Mouse (Mus musculus) kidney, postnatal 36 days (tissue): Measurements from ENCODE around the gene Oas1a.
A peak's percentile ranks its signal among the peaks of the same experiment; 100 is the strongest.
"Not testable (repeated sequence)": the region's sequence is repeated elsewhere in the genome, so short reads cannot be mapped to it uniquely, and the experiment has no call there.

Experiments
- DNase-seq, 2 experiments: peaks; one replicate each; pipeline ENCODE4 v3.0.0; 2021 to 2022; ENCODE audit warnings: mixed read lengths in 2 of 2

Oas1a gene

DNA sequence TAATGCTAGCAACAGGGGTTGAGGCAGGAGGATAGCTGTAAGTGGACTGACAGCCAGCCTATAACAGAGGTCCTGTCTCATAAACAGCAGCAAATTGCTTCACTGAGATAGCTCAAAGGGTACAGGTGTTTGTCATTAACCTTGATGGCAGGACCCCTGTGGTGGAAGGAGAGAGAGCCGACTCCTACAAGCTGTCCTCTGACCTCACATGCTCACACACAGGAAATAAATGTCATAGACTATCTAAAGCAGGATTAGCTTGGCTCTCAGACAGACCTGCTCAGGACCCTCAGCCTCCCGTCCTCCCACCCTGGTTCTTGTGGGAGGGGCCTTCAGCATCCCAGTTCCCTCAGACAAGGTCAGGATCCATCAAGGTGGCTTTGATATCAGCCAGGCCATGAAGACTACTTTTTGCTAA lies 15.1 kb downstream of the Oas1a start:
- DNase-seq, result no peak

GRCm38 (mm10) chr5:120891566-120892242 lies 15.6 kb downstream of the Oas1a start:
- DNase-seq, result peak; percentile 14 to 20

GRCm38 (mm10) chr5:120890991-120891390 lies 16.3 kb downstream of the Oas1a start:
- no peak for DNase-seq

DNA sequence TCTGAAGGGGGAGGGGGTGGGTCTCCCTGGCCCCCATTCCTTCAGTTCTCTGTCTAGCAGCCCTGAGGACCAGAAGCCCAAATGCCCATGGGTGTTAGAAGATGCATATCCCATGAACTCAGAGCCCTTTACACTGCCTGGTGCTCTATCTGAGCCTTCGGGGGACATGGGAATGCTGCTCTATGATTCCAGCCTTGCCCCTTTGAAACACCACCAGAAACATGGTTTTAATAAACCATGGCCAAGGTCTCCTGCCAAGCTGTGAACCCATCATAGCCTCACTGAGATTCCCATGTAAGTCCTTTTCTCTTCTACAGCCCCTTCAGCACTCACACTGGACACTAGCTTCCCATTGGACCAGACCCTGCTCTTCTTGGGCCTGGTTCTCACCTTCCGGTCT lies 17.3 kb downstream of the Oas1a start:
- no peak for DNase-seq

GRCm38 (mm10) chr5:120888294-120888815 lies 19.0 kb downstream of the Oas1a start:
- DNase-seq, result not testable (repeated sequence)

DNA sequence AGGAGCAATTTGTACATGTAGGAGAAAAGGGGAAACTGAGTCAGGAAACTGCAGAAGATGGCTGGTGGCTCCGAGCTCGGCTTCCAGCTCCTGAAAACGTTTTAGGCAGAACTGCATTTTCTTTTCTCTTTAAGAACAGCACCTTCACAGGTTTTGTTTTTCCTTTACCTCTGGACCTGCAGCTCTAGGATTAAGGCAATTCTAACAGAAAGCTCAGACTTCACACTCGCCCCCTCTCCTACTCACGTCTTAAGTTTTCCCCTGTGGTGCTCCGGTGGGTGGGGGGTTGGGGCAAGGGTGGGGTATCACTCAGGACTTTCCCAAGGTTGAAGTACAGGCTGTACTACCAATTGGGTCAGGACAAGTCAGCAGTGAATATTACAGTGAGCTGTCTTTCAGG lies 19.5 kb downstream of the Oas1a start:
- DNase-seq, result no peak

GRCm38 (mm10) chr5:120887413-120887812 lies 19.9 kb downstream of the Oas1a start, which contains the start of gene Oas1g:
Gene Oas1g (minus strand): TSS chr5:120887613.
- peak in 1 of 2 experiments; percentile 8 for DNase-seq

DNA sequence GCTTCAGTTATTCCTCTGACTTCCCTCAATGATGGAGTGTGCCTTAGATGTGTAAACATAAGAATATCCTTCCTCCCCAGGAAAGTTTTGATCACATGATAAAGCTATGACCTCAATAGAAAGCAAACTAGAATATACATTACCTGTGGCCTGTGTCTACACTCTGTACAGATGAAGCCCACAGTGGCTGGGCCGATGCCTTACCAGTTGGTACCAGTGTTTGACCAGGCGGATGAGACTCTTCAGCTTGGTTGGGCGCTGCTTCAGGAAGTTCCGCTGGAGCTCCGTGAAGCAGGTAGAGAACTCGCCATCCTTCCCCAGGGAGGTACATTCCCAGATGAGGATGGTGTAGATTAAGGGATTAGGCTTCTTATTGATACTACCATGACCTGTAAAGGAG lies 25.6 kb downstream of the Oas1a start:
- not testable (repeated sequence) for DNase-seq

GRCm38 (mm10) chr5:120878803-120879202 lies 28.5 kb downstream of the Oas1a start:
- not testable (repeated sequence) for DNase-seq

DNA sequence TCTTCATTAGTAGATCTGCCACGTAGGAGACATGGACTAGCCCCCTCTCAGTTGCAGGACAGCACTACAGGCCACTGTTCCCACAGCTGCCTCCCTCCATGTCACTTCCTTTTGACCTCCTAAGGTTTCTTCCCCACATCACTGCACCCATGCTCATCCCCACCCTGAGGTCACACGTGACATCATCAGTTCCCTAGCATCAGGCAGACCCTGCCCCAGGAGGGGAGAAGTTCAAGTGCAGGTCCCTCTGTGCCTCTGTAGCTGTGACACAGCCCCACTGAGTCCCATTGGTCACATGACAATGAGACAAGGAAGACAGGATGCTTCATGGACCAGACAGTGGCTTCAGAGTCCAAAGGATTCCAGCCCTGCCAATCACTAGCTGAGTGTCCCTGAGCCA lies 29.9 kb downstream of the Oas1a start:
- not testable (repeated sequence) for DNase-seq

DNA sequence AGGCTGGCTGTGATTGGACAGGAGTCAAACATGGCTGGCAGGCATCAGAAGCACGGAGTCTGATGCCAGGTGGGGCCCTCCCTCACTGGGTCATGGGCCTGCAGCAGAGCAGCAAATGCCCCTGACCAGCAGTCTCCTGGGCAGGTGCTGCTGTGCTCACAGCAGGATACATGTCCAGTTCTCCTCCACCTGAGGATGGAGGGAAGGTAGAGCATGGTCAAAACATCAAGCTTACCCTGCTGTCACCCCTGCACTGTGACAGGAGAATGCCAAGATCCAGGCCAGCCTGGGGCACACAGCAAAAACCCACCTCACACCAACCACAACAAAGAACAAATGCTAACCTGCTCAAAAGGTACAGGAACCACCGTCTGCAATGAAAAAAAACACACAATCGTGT lies 30.5 kb downstream of the Oas1a start:
- not testable (repeated sequence) for DNase-seq

DNA sequence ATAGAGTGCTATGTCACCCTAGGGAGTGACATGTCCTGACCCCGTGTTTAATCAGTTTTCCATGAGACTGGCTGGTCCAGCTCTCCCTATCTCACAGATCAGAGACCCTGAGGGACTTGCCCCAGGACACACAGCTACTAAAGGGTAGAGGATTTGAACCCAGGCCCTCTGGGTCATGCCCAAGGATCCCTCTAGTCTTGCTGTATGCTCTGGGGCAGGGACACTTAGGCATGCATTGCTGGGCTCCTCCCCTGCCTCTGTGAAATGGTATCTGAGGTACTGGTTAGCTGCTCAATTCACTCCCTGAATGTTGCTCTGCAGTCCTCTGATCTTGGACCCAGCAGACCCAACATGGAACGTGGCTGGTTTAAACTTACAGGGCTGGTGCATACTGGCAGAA lies 35.9 kb downstream of the Oas1a start:
- DNase-seq, result no peak

DNA sequence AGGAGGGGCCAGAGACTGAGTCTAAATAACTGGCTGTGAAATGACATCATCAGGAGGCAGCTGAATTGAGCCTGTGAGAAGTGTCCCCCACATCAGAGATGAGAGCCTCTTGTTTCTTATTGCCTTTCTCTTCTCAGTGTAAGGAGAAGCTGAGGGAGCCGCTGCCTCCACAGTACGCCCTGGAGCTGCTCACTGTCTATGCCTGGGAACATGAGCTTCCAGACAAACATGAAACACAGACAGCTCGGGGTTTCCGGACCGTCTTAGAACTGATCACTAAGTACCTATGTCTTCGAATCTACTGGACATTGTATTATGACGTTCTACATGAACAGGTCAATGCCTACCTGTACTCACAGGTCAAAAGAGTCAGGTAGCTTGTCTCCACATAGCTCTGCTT lies 36.5 kb downstream of the Oas1a start:
- no peak for DNase-seq

DNA sequence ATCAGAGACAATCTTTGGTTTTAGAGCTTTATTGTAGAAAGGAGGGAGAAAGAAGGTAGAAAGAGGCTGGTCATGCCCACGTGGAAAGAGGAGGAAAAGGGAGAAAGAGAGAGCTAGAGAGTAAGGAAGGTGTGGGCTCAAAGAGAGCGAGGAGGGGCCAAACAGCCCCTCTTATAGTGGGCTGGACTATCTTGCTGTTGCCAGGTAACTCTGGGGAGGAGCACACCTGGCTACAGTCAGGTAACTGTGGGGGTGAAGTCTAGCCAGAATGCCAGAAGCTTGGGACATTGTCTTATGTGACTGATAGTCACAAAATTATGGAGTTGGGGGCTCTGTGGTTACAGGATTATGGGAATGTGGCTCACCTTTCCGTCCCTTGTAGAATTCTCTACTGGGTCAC lies 37.2 kb downstream of the Oas1a start:
- no peak for DNase-seq

GRCm38 (mm10) chr5:120869436-120870015 lies 37.8 kb downstream of the Oas1a start:
- no peak for DNase-seq

DNA sequence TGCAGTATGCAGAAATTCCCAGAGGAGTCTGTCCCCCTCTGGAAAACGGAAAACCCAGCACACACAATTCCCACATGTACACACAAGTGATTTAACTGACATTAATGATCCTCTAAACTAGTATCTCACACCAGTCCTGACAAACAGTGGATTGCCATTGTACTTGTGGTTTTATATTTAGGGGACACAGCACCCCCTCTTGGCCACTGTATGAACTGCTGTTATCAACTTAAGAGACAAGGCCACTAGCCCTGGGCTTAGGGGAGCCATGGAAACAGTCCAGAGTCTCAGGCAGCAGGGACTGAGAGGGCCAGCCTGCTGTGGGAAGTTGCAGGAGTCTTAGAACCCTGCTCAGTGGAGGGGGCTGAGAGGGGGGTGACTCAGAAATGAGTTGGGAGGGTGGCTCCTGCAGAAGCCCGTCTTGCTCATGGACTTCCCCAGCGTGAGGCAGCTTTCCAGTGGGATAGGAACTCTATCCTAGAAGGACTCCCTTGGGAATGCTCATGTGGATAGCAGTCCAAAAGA lies 41.9 kb downstream of the Oas1a start:
- DNase-seq, result peak in 1 of 2 experiments; percentile 21

- no peak for DNase-seq
Observed at GRCm38 (mm10) chr5:120861121-120861520, 46.2 kb downstream of the Oas1a start, which contains the start of gene Oas1h. Gene Oas1h (plus strand): TSS chr5:120861421.

GRCm38 (mm10) chr5:120859241-120859640 lies 48.1 kb downstream of the Oas1a start:
- DNase-seq, result no peak

- peak; percentile 31 to 59 for DNase-seq
Observed at GRCm38 (mm10) chr5:120849601-120850136, 57.7 kb downstream of the Oas1a start.

DNA sequence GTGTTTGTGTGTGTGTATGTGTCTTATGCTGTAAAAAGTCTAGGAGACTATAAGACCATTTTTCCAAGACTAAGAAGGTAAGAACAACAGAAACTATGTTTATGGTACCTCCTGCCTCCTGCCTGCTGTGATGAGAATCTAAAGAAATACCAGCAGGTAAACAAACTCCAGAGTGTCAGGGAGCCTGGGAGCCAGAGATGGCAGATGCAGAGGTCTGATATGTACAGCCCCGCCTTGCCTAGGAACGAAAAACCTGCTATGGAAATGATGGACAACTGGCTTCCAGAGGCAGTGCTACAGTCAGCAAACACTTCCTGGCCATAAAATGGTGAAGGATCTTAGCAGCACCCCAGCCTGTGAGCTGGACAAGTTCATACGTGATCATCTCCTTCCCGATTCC lies 60.3 kb downstream of the Oas1a start, which contains the start of gene Oas1f:
TSS of gene Oas1f (plus strand) at position 301 of the 400 bp plus-strand sequence.
- no peak for DNase-seq
